Mouse (Mus musculus) T-helper 17 cell (primary cell): ENCODE measurements around the gene Cib4.

ENCODE experiments used
- in situ Hi-C, 2 experiments: fragments of 300-600 bp; cut with MboI, MseI; formaldehyde crosslinking; loops; 1 replicate in 1 of 2; 2 replicates in 1 of 2; pipeline ENCODE4 v1.15.1; 2025; ENCODE audit warnings: high pct_unique_total_duplicates in 2 of 2

Cib4 gene

DNA sequence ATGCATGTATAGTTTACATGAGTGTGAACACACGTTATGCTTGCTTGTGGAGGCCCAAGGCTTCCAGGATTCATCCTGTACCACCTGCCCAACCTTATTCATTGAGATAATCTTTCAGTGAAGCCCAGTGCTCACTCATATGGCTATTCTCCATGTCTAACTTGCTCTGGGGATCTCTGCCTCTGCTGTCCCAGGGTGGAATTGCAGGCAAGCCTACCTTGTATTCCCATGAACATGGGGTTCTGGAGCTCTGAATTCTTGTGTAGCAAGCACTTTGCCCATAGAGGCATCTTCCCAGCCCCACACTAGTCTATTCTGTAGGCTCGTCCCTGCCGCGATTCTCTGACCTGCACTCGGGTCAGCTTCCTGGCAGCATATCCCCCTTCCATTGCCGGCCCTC is 89.6 kb downstream of the Cib4 start:
- in situ Hi-C loops = no loop called here

GRCm38 (mm10) chr5:30444327-30444895 is 101.2 kb downstream of the Cib4 start:
- in situ Hi-C loops = no loop called here

- in situ Hi-C loops = no loop called here
These were observed 103.4 kb downstream of the Cib4 start for GRCm38 (mm10) chr5:30442196-30442595.

DNA sequence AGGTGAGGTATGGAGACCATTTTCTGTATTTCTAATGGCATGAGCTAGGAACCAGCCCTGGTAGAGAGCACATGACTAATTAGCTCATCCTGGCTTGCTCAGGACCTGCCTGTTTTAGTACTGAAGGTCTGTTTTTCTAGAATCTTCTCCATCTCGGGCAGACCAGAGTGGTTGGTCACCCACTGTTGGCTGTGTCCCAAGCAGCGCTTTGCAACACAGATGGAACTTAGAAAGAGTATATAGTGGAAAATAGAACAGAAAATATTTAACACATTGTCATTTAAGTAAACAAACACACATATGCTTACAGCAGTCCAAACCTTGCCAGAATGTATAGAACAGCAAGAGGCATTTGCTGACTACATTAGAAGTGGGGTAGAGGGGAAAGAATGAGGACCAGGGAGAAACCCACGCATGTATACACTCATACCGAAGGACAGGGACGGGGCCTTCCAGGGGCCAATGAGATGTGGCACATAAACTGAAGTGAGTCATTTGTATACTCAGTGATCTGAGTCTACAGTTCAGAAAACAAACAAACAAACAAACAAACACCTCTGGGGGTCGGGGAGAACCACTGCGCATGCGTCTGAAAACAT is 105.2 kb downstream of the Cib4 start:
- in situ Hi-C loops = no loop called here

DNA sequence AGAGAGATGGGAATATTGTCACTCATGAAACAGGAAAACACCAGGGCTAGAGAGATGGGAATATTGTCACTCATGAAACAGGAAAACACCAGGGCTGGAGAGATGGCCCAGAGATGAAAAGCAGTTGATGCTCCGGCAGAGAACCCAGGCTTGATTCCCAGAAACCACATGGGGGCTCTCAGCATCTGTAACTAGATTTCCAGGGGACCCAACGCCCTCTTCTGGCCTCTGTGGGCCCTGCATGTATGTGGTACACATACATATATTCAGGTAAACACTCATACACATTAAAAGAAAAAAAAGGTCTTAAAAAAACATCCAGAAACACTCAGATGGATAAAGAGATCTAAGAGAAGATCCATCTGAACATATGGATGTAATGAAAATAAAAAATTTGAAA is 106.7 kb downstream of the Cib4 start:
- in situ Hi-C loops = loop anchor here in 1 of 2 experiments (10.0 kb wide), 1 partner anchor 676 kb away; the partner anchor contains the start of gene Trim54
